Mouse (Mus musculus): ENCODE data around the gene Adgrl3.

DNA sequence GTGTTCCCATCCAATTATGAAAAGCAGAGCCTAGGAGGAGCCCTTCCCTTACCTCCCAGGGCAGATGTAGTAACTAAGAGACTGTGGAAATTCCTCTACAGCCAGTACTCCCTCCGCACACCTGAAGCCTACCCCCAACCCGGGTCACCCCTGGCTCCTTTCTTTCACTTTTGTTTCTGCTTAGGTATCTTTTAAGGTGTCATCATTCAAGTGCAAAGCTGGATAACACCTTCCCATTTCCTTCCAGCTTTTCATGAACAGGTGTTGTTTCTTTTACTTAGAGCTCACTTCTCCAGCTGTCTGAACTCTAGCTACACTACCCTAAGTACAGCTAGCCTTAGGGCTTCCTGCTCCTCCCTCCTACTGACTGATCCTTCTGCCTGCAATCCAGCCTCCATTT, 634.0 kb downstream of the Adgrl3 start:
- TF ChIP-seq POLR2A (IDR thresholded peaks at IDR 0.05; ENCODE audit: control insufficient read depth, low read depth, low read length) (no peak), CTCF (IDR thresholded peaks at IDR 0.05; ENCODE audit: control insufficient read depth, insufficient read depth, insufficient replicate concordance, low read depth, low read length) (no peak)
